In the genomic region with DNA sequence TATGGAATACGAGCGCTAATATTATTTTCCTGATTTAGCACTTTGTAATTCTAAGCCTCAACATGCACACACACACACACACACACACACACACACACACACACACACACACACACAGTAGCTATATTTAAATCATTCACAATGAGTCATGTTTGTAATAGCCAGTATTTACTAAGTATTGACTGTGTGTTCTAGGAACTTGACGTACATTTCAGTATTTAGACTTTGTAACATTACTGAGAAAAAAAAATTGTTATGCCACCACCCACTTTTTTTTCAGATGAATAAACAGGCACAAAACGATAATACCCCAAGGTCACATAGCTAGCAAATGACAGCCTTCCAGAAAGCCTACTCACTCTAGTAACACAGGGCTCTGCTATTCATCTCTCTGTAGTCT, we compare ENCODE assay signal across 17 mouse cellular contexts.
DNase-seq lines count a peak whose midpoint lies in the region; ATAC-seq and TF ChIP-seq lines count a peak whose summit lies in the region.
"Had no signal": no experiment of that assay in that cellular context is flagged by ENCODE, and none has a peak within 500 bp of the region (broad histone marks: within the 10 kb centered on the region; RNA-seq: fewer than 3 reads in every experiment).

No protein-coding gene starts in this region.

- H3K9me3 ChIP-seq in stomach, postnatal 0 days (ENCODE audit: control insufficient read depth, low read length) = no peaks in the 10 kb centered on the region
- H3K9me3 ChIP-seq: embryonic facial prominence, embryonic 10.5 days; embryonic facial prominence, embryonic 12.5 days; forebrain, embryonic 13.5 days; forebrain, embryonic 15.5 days had no signal

- H3K9ac ChIP-seq in liver, adult 2 months (ENCODE audit: low read depth, low read length) = no peak overlapping the region
- no peak overlapping the region for H3K9ac ChIP-seq in stomach, postnatal 0 days (ENCODE audit: low read length)
- H3K9ac ChIP-seq: embryonic facial prominence, embryonic 12.5 days; forebrain, embryonic 13.5 days; forebrain, embryonic 15.5 days; forebrain, postnatal 0 days had no signal

- no peak overlapping the region for H3K4me3 ChIP-seq in liver, adult 2 months (ENCODE audit: insufficient read depth, low read depth, low read length)
- H3K4me3 ChIP-seq in stomach, postnatal 0 days (ENCODE audit: low read depth, low read length) = no peak overlapping the region
- H3K4me3 ChIP-seq: embryonic facial prominence, embryonic 10.5 days; embryonic facial prominence, embryonic 12.5 days; forebrain, embryonic 13.5 days; forebrain, embryonic 15.5 days had no signal

- TF ChIP-seq EP300 in stomach, postnatal 0 days (optimal IDR thresholded peaks at IDR 0.05) = no peak

- peaks cover 24% of the 10 kb centered on the region for H3K4me1 ChIP-seq in liver, adult 2 months (ENCODE audit: control insufficient read depth, insufficient read depth, low read length)
- no peaks in the 10 kb centered on the region for H3K4me1 ChIP-seq in stomach, postnatal 0 days (replicated peaks; ENCODE audit: control insufficient read depth, insufficient read depth)
- H3K4me1 ChIP-seq: embryonic facial prominence, embryonic 10.5 days had no signal

- H3K36me3 ChIP-seq in liver, adult 2 months (ENCODE audit: control insufficient read depth, insufficient read depth, low read length) = no peaks in the 10 kb centered on the region
- no peaks in the 10 kb centered on the region for H3K36me3 ChIP-seq in stomach, postnatal 0 days (ENCODE audit: control insufficient read depth, insufficient read depth, low read length)
- H3K36me3 ChIP-seq: embryonic facial prominence, embryonic 10.5 days; embryonic facial prominence, embryonic 12.5 days; forebrain, embryonic 15.5 days had no signal

- no peak for TF ChIP-seq CTCF in liver, adult 2 months (IDR thresholded peaks at IDR 0.05; ENCODE audit: low read depth, low read length)
- TF ChIP-seq CTCF in stomach, postnatal 0 days (IDR thresholded peaks at IDR 0.05; ENCODE audit: low read depth) = no peak

- no peak overlapping the region for H3K4me2 ChIP-seq in stomach, postnatal 0 days (replicated peaks; ENCODE audit: low read depth)
- H3K4me2 ChIP-seq: embryonic facial prominence, embryonic 12.5 days; forebrain, embryonic 13.5 days; forebrain, embryonic 15.5 days had no signal

- DNase-seq in liver, adult 2 months (ENCODE audit: extremely low read depth, low read depth, low spot score) = peak; percentile 96
- no peak for DNase-seq in liver
- DNase-seq in Muller cell, postnatal 12 days (ENCODE audit: inconsistent ontology term) = peak; percentile 8
- no peak for DNase-seq in stomach, postnatal 0 days (ENCODE audit: low spot score)
- DNase-seq in left cerebral cortex, adult 11 months (ENCODE audit: low spot score) = no peak
- DNase-seq: cerebellum, adult 11-12 months; cerebellum, adult 2 months; cerebellum, adult 9-10 months; cerebellum, postnatal 10 days; cerebellum, postnatal 25 days; forebrain, postnatal 0 days had no signal

- 38% methylated on average over 4 of the region's 4 CpGs for WGBS in liver, adult 2 months
- WGBS in stomach, postnatal 0 days = 77% methylated on average over 4 of the region's 4 CpGs

- no peak overlapping the region for H3K27ac ChIP-seq in liver, adult 2 months (replicated peaks; ENCODE audit: insufficient read depth, low read depth, low read length)
- no peak overlapping the region for H3K27ac ChIP-seq in stomach, postnatal 0 days (replicated peaks)
- H3K27ac ChIP-seq: embryonic facial prominence, embryonic 10.5 days; embryonic facial prominence, embryonic 12.5 days; forebrain, embryonic 13.5 days; forebrain, embryonic 15.5 days had no signal

- TF ChIP-seq POLR2A in liver, adult 2 months (IDR thresholded peaks at IDR 0.05; ENCODE audit: extremely low read depth, insufficient read depth, low read length) = no peak

- no peaks in the 10 kb centered on the region for H3K79me2 ChIP-seq in liver, adult 2 months (ENCODE audit: control insufficient read depth, insufficient read depth, low read length)

- peak; percentile 88 for ATAC-seq in stomach, postnatal 0 days (ENCODE audit: low FRiP score, low TSS enrichment)
- ATAC-seq: activated CD4-positive, CD25-positive, alpha-beta regulatory T cell, adult 4 months; forebrain, embryonic 13.5 days; forebrain, embryonic 15.5 days; forebrain, postnatal 0 days; Patski had no signal

- no peaks in the 10 kb centered on the region for H3K27me3 ChIP-seq in liver, adult 2 months (ENCODE audit: control insufficient read depth, insufficient read depth, low read length)
- no peaks in the 10 kb centered on the region for H3K27me3 ChIP-seq in stomach, postnatal 0 days (ENCODE audit: control insufficient read depth, insufficient read depth, low read length)
- H3K27me3 ChIP-seq: embryonic facial prominence, embryonic 12.5 days; forebrain, embryonic 13.5 days; forebrain, embryonic 15.5 days; Patski had no signal

Comparison
In these comparisons a context has a peak if more than half of its experiments do, and no peak if none do; other contexts are left out.
1. DNase-seq: peak in liver, adult 2 months (single experiment) and Muller cell, postnatal 12 days (single experiment); none in liver (single experiment), stomach, postnatal 0 days (single experiment) and left cerebral cortex, adult 11 months (single experiment).